Mouse (Mus musculus) CD4-positive helper T cell, adult 2 months (primary cell): Measurements from ENCODE around the gene Pla2g2c.
A peak's percentile ranks its signal among the peaks of the same experiment; 100 is the strongest.

ENCODE experiments used
- DNase-seq: peaks from one replicate; pipeline ENCODE4 v3.0.0-alpha.2; 2012; ENCODE audit warnings: low read depth, missing footprints, low spot score

Pla2g2c gene

DNA sequence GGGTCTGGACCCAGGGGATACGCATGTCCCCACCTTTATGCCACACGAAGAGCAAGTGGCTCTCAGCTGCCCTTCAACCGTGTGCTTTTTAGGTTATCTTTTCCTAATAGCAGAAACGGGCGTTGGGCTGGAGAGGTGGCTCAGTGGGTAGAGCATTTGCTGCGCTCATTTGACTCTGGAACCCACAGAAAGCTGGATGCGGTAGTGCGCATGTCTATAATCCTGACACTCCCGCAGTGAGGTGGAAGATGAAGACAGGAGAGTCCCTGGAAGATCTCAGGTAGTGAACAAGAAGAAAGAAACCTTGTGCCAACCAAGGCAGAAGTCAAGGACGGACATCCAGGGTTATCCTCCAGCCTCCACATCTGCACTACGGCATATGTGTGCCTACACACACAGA is 15.3 kb upstream of the Pla2g2c start:
- DNase-seq = no peak

GRCm38 (mm10) chr4:138709944-138710343 is 14.6 kb upstream of the Pla2g2c start:
- DNase-seq = no peak

GRCm38 (mm10) chr4:138710633-138711032 is 14.0 kb upstream of the Pla2g2c start:
- no peak for DNase-seq

- DNase-seq = no peak
Observed at GRCm38 (mm10) chr4:138711051-138711820, 13.4 kb upstream of the Pla2g2c start.

DNA sequence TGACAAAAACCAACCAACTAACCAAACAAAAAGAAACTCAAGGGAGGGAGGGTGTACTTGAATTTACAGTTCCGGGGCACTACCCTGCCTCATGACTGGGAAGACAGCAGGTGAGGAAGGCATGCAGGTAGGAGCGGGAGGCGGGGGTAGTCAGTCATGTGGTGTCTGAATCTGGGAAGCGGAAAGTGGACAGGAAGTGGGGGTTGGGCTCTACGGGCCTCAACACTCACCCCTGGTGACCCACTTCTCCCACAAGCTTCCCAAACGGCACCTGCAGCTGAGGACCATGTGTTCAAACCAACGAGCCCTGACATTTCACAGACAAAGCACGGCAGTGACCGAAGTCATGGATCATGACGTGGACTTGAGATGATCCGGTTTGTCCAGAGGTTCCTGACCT is 12.5 kb upstream of the Pla2g2c start:
- DNase-seq = no peak

GRCm38 (mm10) chr4:138712621-138713020 is 12.0 kb upstream of the Pla2g2c start:
- DNase-seq = no peak

DNA sequence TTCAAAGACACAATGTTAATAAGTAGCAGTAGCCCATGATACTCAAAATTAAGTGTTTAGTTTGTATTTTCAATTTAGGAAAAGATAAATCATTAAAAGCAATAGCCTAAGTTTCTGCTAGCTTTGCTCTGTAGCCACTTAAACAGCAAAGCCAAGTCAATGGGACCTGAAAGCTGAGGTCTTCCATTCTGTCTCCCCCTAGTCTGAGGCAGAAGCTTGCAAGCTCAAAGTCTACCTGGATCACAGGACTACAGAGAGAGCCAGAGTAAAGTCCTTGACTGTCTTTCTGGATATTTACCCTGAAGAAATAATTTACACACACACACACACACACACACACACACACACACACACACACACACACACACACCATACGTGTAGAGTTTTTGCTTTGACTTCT is 10.4 kb upstream of the Pla2g2c start:
- no peak for DNase-seq

DNA sequence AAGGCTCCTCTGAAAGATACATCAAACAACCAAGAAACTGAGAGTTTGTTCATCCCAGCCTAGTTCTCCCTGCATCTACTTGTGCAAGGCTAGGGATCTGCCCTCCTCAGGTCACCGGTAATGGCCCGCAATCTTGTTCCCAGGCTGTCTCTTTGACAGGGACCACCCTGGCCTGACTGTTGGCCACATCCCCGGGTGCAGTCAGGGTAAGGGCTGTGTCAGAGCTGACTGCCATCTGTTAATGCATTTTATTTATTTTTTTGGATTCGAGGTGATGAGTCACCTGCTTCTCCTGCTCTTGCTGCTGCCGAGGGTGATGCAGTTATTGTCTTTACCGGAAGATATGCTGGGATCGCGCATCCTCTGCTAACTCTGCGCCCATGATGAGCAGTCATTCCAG is 7.9 kb upstream of the Pla2g2c start:
- DNase-seq = no peak

DNA sequence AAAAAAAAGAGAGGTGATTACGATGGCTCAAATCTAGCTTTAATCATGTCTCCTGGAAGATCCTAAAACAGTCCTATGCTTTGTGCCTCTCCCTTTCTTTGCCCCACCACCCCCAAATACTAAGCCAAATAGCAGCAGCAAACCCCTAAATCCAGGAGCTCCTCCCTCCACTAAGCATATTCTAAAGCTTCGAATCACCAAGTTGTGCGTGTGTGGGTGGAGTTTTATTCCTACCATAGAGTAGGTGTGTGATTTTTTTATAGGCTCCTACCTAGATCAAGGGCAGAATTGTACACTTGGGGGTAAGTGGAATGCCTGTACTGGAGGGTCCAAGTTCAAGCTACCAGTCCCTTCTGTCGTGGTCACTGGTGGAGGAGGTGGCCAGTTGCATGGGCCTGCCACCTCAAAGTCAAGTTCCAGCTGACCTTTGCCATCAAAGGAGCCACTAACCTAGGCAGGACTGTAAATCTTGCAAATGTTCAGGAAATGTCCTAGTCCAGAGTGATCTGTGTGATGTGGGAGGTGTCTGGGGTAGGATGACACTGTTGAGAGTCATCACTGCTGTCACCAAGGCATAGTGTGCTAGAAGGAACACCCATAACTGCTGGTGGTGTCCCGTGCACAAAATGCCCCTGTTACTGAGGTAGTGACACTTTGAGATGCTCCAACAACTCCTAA is 5.9 kb upstream of the Pla2g2c start:
- DNase-seq = no peak

GRCm38 (mm10) chr4:138719264-138719596 is 5.4 kb upstream of the Pla2g2c start:
- DNase-seq = no peak

GRCm38 (mm10) chr4:138723493-138724281 is 905 bp upstream of the Pla2g2c start:
- DNase-seq = no peak

- DNase-seq = peak; percentile 58
Observed at GRCm38 (mm10) chr4:138725127-138725461, 502 bp downstream of the Pla2g2c start.

- no peak for DNase-seq
Observed at GRCm38 (mm10) chr4:138725751-138726150, 1.2 kb downstream of the Pla2g2c start.

GRCm38 (mm10) chr4:138729018-138729703 is 4.6 kb downstream of the Pla2g2c start:
- no peak for DNase-seq

DNA sequence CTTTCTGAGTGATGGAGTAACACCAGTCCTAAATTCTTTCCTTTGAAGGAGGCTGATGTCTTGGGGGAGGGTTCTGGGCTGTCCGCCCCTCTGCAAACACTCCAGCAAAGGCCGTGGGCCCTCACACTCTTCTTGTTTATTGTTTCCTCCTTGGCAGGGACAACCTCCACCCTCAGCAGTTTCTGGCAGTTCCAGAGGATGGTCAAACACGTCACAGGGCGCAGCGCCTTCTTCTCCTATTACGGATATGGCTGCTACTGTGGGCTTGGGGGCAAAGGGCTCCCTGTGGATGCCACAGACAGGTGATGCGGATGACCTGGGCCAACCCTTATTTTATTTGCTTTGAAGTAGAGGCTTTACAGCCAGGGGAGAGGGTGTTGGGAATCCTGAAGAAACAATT is 9.5 kb downstream of the Pla2g2c start:
- DNase-seq = no peak

GRCm38 (mm10) chr4:138734863-138735262 is 10.3 kb downstream of the Pla2g2c start:
- DNase-seq = no peak

GRCm38 (mm10) chr4:138737031-138737430 is 12.4 kb downstream of the Pla2g2c start, which contains the start of gene Ubxn10:
Ubxn10 (minus strand) TSS chr4:138737167.
- DNase-seq = no peak

- DNase-seq = no peak
Observed at GRCm38 (mm10) chr4:138739136-138739851, 14.7 kb downstream of the Pla2g2c start.

- DNase-seq = no peak
Observed at GRCm38 (mm10) chr4:138745884-138746283, 21.3 kb downstream of the Pla2g2c start.

DNA sequence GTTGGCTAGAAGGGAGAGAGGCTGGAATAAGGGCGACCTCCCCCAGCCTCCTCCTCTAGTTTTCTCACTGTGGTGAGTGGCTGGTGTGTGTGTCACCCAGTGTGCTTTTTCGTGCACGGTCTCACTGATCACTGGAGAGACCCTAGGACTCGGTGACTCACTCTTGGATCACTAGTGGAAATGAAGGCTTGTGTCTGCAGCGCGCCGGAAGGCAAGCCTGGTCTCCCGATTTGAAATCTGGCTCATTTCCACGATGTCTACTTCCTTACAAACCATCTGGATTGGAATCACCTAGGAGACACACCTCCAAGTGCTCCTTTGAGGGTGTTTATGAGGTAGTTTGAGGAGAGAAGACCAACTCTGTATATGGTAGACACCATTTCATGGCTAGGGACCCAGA is 22.3 kb downstream of the Pla2g2c start:
- no peak for DNase-seq

- DNase-seq = no peak
Observed at GRCm38 (mm10) chr4:138747851-138748250, 23.3 kb downstream of the Pla2g2c start.
